Mouse (Mus musculus) kidney, postnatal 0 days (tissue): ENCODE data around the gene Capn10. TPM values are rescaled to one million over a fixed set of nuclear protein-coding genes. Genes with fewer than 3 reads are reported as not detected.

Source experiments
- ATAC-seq: fragments of 200-750 bp; cut with Nextera tagmentation; replicated peaks from 2 replicates; pipeline ENCODE4 v1.8.0; 2017; ENCODE audit warnings: low read depth, moderate number of reproducible peaks, moderate TSS enrichment, moderate library complexity; ENCODE audit not compliant: low FRiP score
- DNase-seq: peaks from one replicate; pipeline ENCODE4 v3.0.0-alpha.2; 2016; ENCODE audit warnings: low spot score
- H3K27ac ChIP-seq: fragments of 300-500 bp; sonication (generic); 2 replicates; pipeline ENCODE4 v1.5.1; 2014; ENCODE audit warnings: mild to moderate bottlenecking
- H3K27me3 ChIP-seq: fragments of 300-500 bp; sonication (generic); 2 replicates; pipeline ENCODE4 v1.6.1; 2014; ENCODE audit warnings: low read length, mixed read lengths; ENCODE audit not compliant: insufficient read depth
- H3K36me3 ChIP-seq: fragments of 300-500 bp; sonication (generic); 2 replicates; pipeline ENCODE4 v1.6.1; 2014; ENCODE audit warnings: low read length, mixed read lengths; ENCODE audit not compliant: insufficient read depth
- H3K4me1 ChIP-seq: fragments of 300-500 bp; sonication (generic); replicated peaks from 2 replicates; pipeline ENCODE4 v1.6.1; 2014; ENCODE audit warnings: antibody characterized with exemption, low read length, mixed read lengths; ENCODE audit not compliant: insufficient read depth
- H3K4me2 ChIP-seq: fragments of 300-500 bp; sonication (generic); 2 replicates; pipeline ENCODE4 v1.6.1; 2014; ENCODE audit warnings: mild to moderate bottlenecking, low read length, moderate library complexity, mixed read lengths
- H3K4me3 ChIP-seq: fragments of 300-500 bp; sonication (generic); replicated peaks from 2 replicates; pipeline ENCODE4 v1.5.1; 2014; ENCODE audit warnings: low read depth, low read length
- H3K9ac ChIP-seq: fragments of 300-500 bp; sonication (generic); 2 replicates; pipeline ENCODE4 v1.6.1; 2014; ENCODE audit warnings: low read depth, low read length
- H3K9me3 ChIP-seq: fragments of 300-500 bp; sonication (generic); replicated peaks from 2 replicates; pipeline ENCODE4 v1.6.1; 2016; ENCODE audit warnings: low read length, inconsistent platforms, mixed read lengths
- CTCF ChIP-seq: IDR thresholded peaks from 2 replicates; pipeline ENCODE4 v1.5.1; 2016; ENCODE audit warnings: antibody characterized with exemption, low read depth, mild to moderate bottlenecking, moderate library complexity
- WGBS: fragments of 180-500 bp; shearing (Covaris S2); extraction: QIAGEN DNeasy Blood & Tissue Kit; methylation state at CpG from one replicate; pipeline ENCODE4 v1.1.7; 2014; 5-methylcytosine and 5-hydroxymethylcytosine counted together
- polyA plus RNA-seq: library from polyadenylated mRNA; unstranded; fragments of >200 nt; fragmentation: Nextera tagmentation; extraction: Ambion mirVana; gene quantifications from 2 replicates; pipeline ENCODE4 v1.2.1, GENCODE M21; 2015

Gene Capn10
- polyA plus RNA-seq, 1 experiment from 2014 or later, result 31.0 TPM

GRCm38 (mm10) chr1:92916725-92917124 is 17.5 kb upstream of the Capn10 start:
- TF ChIP-seq CTCF, result no peak

DNA sequence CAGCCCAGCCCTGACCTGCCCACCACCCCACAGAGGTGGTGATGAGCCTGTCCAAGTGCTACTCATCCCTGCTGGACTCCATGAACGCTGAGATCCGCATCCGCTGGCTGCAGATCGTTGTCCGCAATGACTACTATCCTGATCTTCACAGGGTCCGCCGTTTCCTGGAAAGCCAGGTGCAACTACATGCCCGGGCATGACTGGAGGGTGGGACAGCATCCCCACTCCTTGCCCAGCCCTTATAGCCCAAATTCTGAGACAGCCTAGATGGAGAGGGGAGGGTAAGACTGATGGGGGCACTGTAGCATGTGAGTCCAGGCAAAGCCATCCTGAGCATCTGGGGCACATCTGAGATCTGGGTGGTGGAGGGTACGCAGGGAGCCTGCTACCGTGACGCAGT is 15.0 kb upstream of the Capn10 start:
- ATAC-seq, result no peak
- Histone ChIP-seq H3K4me2 (no peak overlapping the region), H3K27ac (no peak overlapping the region), H3K4me3 (no peak overlapping the region), H3K9ac (no peak overlapping the region), H3K4me1 (no peaks in the 10 kb centered on the region), H3K36me3 (peaks cover 62% of the 10 kb centered on the region), H3K27me3 (no peaks in the 10 kb centered on the region), H3K9me3 (no peaks in the 10 kb centered on the region)
- WGBS, result 94% methylated on average over 11 of the region's 11 CpGs
- no peak for TF ChIP-seq CTCF
- no peak for DNase-seq

More at GRCm38 (mm10) chr1:92916725-92917124, 17.5 kb upstream of the Capn10 start:
- H3K4me2 ChIP-seq, result no peak overlapping the region
- DNase-seq (no peak), ATAC-seq (no peak)
- WGBS, result 91% methylated on average over 9 of the region's 9 CpGs
- no peaks in the 10 kb centered on the region for H3K27me3 ChIP-seq
- H3K9me3 ChIP-seq, result no peaks in the 10 kb centered on the region
- no peak overlapping the region for H3K27ac ChIP-seq
- peaks cover 7% of the 10 kb centered on the region for H3K4me1 ChIP-seq
- H3K4me3 ChIP-seq, result no peak overlapping the region
- no peak overlapping the region for H3K9ac ChIP-seq
- H3K36me3 ChIP-seq, result peaks cover 62% of the 10 kb centered on the region

GRCm38 (mm10) chr1:92919775-92920174 is 14.4 kb upstream of the Capn10 start:
- Histone ChIP-seq H3K4me1 (no peaks in the 10 kb centered on the region), H3K4me2 (no peak overlapping the region), H3K4me3 (no peak overlapping the region), H3K27ac (no peak overlapping the region), H3K36me3 (peaks cover 58% of the 10 kb centered on the region), H3K27me3 (no peaks in the 10 kb centered on the region), H3K9ac (no peak overlapping the region), H3K9me3 (no peaks in the 10 kb centered on the region)
- no peak for TF ChIP-seq CTCF
- ATAC-seq (no peak), DNase-seq (no peak)
- 80% methylated on average over 12 of the region's 12 CpGs for WGBS

DNA sequence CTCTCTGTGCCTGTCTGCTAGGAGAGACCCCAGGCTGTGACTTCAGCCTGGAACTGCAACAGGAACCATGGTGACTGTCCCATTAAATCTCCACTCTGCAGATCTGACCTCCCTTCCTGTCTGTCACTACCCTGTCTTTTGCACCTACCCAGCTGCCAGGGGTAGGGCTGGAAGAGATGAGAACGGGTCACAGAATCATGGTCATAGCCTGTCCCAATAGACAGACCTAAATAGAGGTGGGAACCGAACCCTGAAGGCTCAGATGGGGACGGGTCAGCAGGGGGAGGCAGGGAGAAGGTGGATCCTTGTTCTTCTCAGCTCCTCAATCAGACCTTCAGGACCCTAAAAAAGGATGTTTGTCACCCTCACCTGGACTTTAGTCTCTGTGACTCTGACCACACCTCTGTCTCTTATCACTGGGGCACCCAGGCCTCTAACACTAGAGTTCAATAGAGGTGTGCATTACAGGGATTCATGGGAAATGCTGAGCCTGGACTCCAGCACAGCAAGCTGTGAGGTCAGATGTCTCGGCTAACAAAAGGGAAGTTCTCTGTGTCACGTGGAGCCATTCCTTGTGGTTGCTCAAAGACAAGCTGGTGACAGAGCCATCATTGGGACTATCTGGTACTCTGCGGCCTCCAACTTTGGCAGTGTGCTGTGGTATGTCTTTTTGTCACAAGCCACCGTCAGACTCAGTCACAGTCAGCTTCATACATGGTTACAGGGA is 13.5 kb upstream of the Capn10 start:
- H3K27me3 ChIP-seq, result no peaks in the 10 kb centered on the region
- ATAC-seq (no peak), DNase-seq (no peak)
- no peak overlapping the region for H3K4me2 ChIP-seq
- H3K4me3 ChIP-seq, result no peak overlapping the region
- TF ChIP-seq CTCF, result no peak
- H3K9ac ChIP-seq, result no peak overlapping the region
- 86% methylated on average over 7 of the region's 7 CpGs for WGBS
- no peak overlapping the region for H3K27ac ChIP-seq
- no peaks in the 10 kb centered on the region for H3K9me3 ChIP-seq
- peaks cover 50% of the 10 kb centered on the region for H3K36me3 ChIP-seq
- H3K4me1 ChIP-seq, result no peaks in the 10 kb centered on the region

GRCm38 (mm10) chr1:92921496-92921895 is 12.7 kb upstream of the Capn10 start:
- H3K4me3 ChIP-seq, result no peak overlapping the region
- 81% methylated on average over 4 of the region's 4 CpGs for WGBS
- DNase-seq, result no peak
- H3K27me3 ChIP-seq, result no peaks in the 10 kb centered on the region
- H3K27ac ChIP-seq, result no peak overlapping the region
- H3K9me3 ChIP-seq, result no peaks in the 10 kb centered on the region
- H3K9ac ChIP-seq, result no peak overlapping the region
- H3K36me3 ChIP-seq, result peaks cover 41% of the 10 kb centered on the region
- H3K4me1 ChIP-seq, result no peaks in the 10 kb centered on the region
- no peak for ATAC-seq
- no peak overlapping the region for H3K4me2 ChIP-seq
- TF ChIP-seq CTCF, result no peak

DNA sequence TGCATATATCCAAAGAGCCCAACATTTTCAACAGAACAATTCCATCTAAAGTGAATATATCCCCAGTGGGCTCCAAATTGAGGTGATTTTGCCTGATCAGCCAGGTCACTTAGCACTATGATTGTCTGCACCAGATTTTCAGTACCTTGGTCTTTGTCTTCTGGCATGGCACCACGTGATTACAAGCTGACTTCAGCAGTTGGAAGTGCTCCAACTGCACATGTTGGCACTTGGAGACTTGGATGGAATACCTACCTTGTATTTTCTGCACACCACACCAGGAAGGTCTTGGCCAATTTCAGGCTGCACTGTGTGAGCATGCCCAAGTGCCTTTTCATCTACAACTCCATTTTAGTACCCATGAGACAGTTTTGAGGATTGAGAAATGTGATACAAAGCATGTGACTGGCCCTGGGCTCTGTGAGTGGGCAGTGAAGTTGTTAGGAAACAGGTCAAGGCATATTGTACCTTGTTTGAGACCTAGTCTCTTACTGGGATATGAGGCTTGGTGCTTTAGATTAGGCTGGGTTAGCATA is 3.9 kb upstream of the Capn10 start:
- no peaks in the 10 kb centered on the region for H3K27me3 ChIP-seq
- no peak for DNase-seq
- WGBS, result 29% methylated on average over 1 of the region's 1 CpGs
- H3K9me3 ChIP-seq, result no peaks in the 10 kb centered on the region
- no peak overlapping the region for H3K4me2 ChIP-seq
- no peak for TF ChIP-seq CTCF
- H3K4me3 ChIP-seq, result no peak overlapping the region
- no peak for ATAC-seq
- H3K4me1 ChIP-seq, result peaks cover 2% of the 10 kb centered on the region; the same call in 1 of the 2 replicates
- H3K27ac ChIP-seq, result no peak overlapping the region
- no peak overlapping the region for H3K9ac ChIP-seq
- no peaks in the 10 kb centered on the region for H3K36me3 ChIP-seq
